ENCODE assay signal across 8 mouse cellular contexts in genomic region chr8:78064161-78064560, GRCm38 (mm10).
A peak's percentile ranks its signal among the peaks of the same experiment; 100 is the strongest.
DNase-seq lines count a peak whose midpoint lies in the region; ATAC-seq lines count a peak whose summit lies in the region.

No protein-coding gene starts in this region.

- H3K27ac ChIP-seq in heart, embryonic 10.5 days: no peak overlapping the region
- H3K27ac ChIP-seq in hindbrain, embryonic 13.5 days: no peak overlapping the region
- no peak overlapping the region for H3K27ac ChIP-seq in midbrain, embryonic 11.5 days (ENCODE audit: low read depth, low read length)

- peak overlapping the region; percentile 51 for H3K4me3 ChIP-seq in heart, embryonic 10.5 days
- peak overlapping the region; percentile 30 for H3K4me3 ChIP-seq in hindbrain, embryonic 13.5 days
- H3K4me3 ChIP-seq in midbrain, embryonic 11.5 days (ENCODE audit: low read depth, low read length): peak overlapping the region; percentile 14; the same call in 1 of the 2 replicates

- no peak for DNase-seq in heart, embryonic 10.5 days (ENCODE audit: low spot score)
- no peak for DNase-seq in heart, adult 18-20 months
- peak; percentile 12 for DNase-seq in brain, adult 2 months (ENCODE audit: low read depth, low spot score)
- DNase-seq in midbrain, embryonic 11.5 days (ENCODE audit: low spot score, missing footprints): peak; percentile 92
- no peak for DNase-seq in yolk sac, embryonic 10.5 days (ENCODE audit: low spot score)
- no peak for DNase-seq in natural killer cell, adult 2 months (ENCODE audit: low spot score in 2 of 2)

- peak overlapping the region; percentile 58 for H3K4me2 ChIP-seq in hindbrain, embryonic 13.5 days
- H3K4me2 ChIP-seq in midbrain, embryonic 11.5 days: peak overlapping the region; percentile 46

- H3K9ac ChIP-seq in hindbrain, embryonic 13.5 days: peak overlapping the region; percentile 55
- no peak overlapping the region for H3K9ac ChIP-seq in midbrain, embryonic 11.5 days (ENCODE audit: low read length)

- no peaks in the 10 kb centered on the region for H3K9me3 ChIP-seq in heart, embryonic 10.5 days
- no peaks in the 10 kb centered on the region for H3K9me3 ChIP-seq in hindbrain, embryonic 13.5 days
- no peaks in the 10 kb centered on the region for H3K9me3 ChIP-seq in midbrain, embryonic 11.5 days (ENCODE audit: control insufficient read depth, low read length)

- WGBS in heart, embryonic 10.5 days: 32% methylated on average over 13 of the region's 13 CpGs
- WGBS in hindbrain, embryonic 13.5 days: 44% methylated on average over 13 of the region's 13 CpGs
- WGBS in midbrain, embryonic 11.5 days: 46% methylated on average over 13 of the region's 13 CpGs

- H3K4me1 ChIP-seq in heart, embryonic 10.5 days: no peaks in the 10 kb centered on the region
- H3K4me1 ChIP-seq in hindbrain, embryonic 13.5 days (replicated peaks): peaks cover 16% of the 10 kb centered on the region
- peaks cover 4% of the 10 kb centered on the region; the same call in 1 of the 2 replicates for H3K4me1 ChIP-seq in midbrain, embryonic 11.5 days (ENCODE audit: control insufficient read depth, insufficient read depth, low read length)

- peaks cover 24% of the 10 kb centered on the region for H3K27me3 ChIP-seq in heart, embryonic 10.5 days (ENCODE audit: insufficient read depth, poor library complexity, severe bottlenecking)
- peaks cover 19% of the 10 kb centered on the region for H3K27me3 ChIP-seq in hindbrain, embryonic 13.5 days
- no peaks in the 10 kb centered on the region; the same call in 1 of the 2 replicates for H3K27me3 ChIP-seq in midbrain, embryonic 11.5 days (ENCODE audit: control insufficient read depth, insufficient read depth, low read length)

- ATAC-seq in hindbrain, embryonic 13.5 days (ENCODE audit: low FRiP score): no peak
- ATAC-seq in midbrain, embryonic 11.5 days (ENCODE audit: low FRiP score): no peak
- ATAC-seq in megakaryocyte progenitor cell, adult 5-6 weeks (replicated peaks; ENCODE audit: poor library complexity): no peak

- no peaks in the 10 kb centered on the region for H3K36me3 ChIP-seq in heart, embryonic 10.5 days
- H3K36me3 ChIP-seq in hindbrain, embryonic 13.5 days: no peaks in the 10 kb centered on the region
- H3K36me3 ChIP-seq in midbrain, embryonic 11.5 days (ENCODE audit: control insufficient read depth, insufficient read depth, low read length): no peaks in the 10 kb centered on the region

Comparison
In these comparisons a context has a peak if more than half of its experiments do, and no peak if none do; other contexts are left out.
1. DNase-seq: peak in brain, adult 2 months (single experiment) and midbrain, embryonic 11.5 days (single experiment); none in heart, embryonic 10.5 days (single experiment), heart, adult 18-20 months (0 of 2), yolk sac, embryonic 10.5 days (single experiment) and natural killer cell, adult 2 months (0 of 2).
2. Peak in every context shown above with its lines, with median percentiles within 50 percentile points of each other: H3K4me3 ChIP-seq.